Mouse (Mus musculus) bone marrow macrophage, adult 2 months (primary cell): ENCODE measurements around the gene Tom1. TPM values are rescaled to one million over a fixed set of nuclear protein-coding genes. Genes with fewer than 3 reads are reported as not detected.

Experiments
- H3K27ac ChIP-seq: 2 replicates; pipeline ENCODE4 v1.5.1; 2012; ENCODE audit warnings: low read depth, low read length; ENCODE audit not compliant: insufficient read depth
- H3K4me1 ChIP-seq: 2 replicates; pipeline ENCODE4 v1.6.1; 2012; ENCODE audit warnings: low read length; ENCODE audit not compliant: control insufficient read depth, insufficient read depth
- H3K4me3 ChIP-seq: 2 replicates; pipeline ENCODE4 v1.5.1; 2012; ENCODE audit warnings: mild to moderate bottlenecking, low read length, moderate library complexity; ENCODE audit not compliant: insufficient read depth
- CTCF ChIP-seq: IDR thresholded peaks from 2 replicates; pipeline ENCODE4 v1.5.1; 2012; ENCODE audit warnings: low read depth, mild to moderate bottlenecking, low read length, moderate library complexity
- POLR2A ChIP-seq: IDR thresholded peaks from 2 replicates; pipeline ENCODE4 v1.6.1; 2012; ENCODE audit warnings: mild to moderate bottlenecking, low read depth, low read length, borderline replicate concordance
- polyA plus RNA-seq: library from polyadenylated mRNA; stranded (reverse); fragments of >200 nt; gene quantifications from 2 replicates; pipeline ENCODE4 v1.2.4, GENCODE M21; 2012; ENCODE audit not compliant: missing spikeins, insufficient read depth, insufficient read length

Gene Tom1
- polyA plus RNA-seq, 1 experiment, result 44.6 TPM

- TF ChIP-seq POLR2A, result no peak
- no peak for TF ChIP-seq CTCF
- peaks cover 4% of the 10 kb centered on the region for H3K4me1 ChIP-seq
- peak within 1 kb of the TSS; percentile 78 for H3K4me3 ChIP-seq
- H3K27ac ChIP-seq, result peak within 1 kb of the TSS; percentile 61
Measured at GRCm38 (mm10) chr8:75109236-75109967, 75.9 kb downstream of the Tom1 start, which contains the start of gene Mcm5. TSS of gene Mcm5 (plus strand) at chr8:75109569.

- peak overlapping the region; percentile 78 for H3K4me3 ChIP-seq
- peaks cover 4% of the 10 kb centered on the region; the same call in 1 of the 2 replicates for H3K4me1 ChIP-seq
- no peak overlapping the region for H3K27ac ChIP-seq
- TF ChIP-seq CTCF (no peak), POLR2A (no peak)
Measured at GRCm38 (mm10) chr8:75110093-75110492, 76.6 kb downstream of the Tom1 start.

GRCm38 (mm10) chr8:75118505-75118904 is 85.0 kb downstream of the Tom1 start:
- TF ChIP-seq POLR2A, result no peak
- no peak for TF ChIP-seq CTCF
- no peak overlapping the region for H3K27ac ChIP-seq
- no peak overlapping the region for H3K4me3 ChIP-seq
- H3K4me1 ChIP-seq, result no peaks in the 10 kb centered on the region

DNA sequence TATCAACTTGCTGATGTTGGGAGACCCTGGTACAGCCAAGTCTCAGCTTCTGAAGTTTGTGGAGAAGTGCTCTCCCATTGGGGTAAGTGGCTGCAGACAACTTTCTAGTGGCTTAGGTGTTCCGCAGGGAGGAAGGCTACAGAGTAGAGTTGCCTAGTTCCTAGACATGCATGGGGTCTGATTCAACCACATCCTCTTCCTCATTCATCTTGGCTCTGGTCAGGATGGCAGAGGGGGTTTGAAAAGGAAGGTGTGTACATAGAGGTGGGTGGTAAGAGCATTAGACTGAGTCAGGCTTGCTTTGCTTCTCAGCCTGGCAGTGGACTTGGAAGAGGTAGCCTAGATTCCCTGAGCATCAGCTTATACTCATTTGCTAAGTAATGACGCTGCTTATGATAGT is 85.8 kb downstream of the Tom1 start:
- H3K4me1 ChIP-seq, result no peaks in the 10 kb centered on the region
- no peak overlapping the region for H3K4me3 ChIP-seq
- no peak overlapping the region for H3K27ac ChIP-seq
- no peak for TF ChIP-seq CTCF
- TF ChIP-seq POLR2A, result no peak

Other genes with a start within 250 kb of the Tom1 start
- gene Isx, start 160.5 kb upstream of the Tom1 start, polyA plus RNA-seq, result not detected in 2 replicates
- 21.9 and 24.1 TPM in 2 replicates for gene Hmgxb4, start 40.3 kb upstream of the Tom1 start, polyA plus RNA-seq
- 346 and 386 TPM in 2 replicates for gene Hmox1, start 59.9 kb downstream of the Tom1 start, polyA plus RNA-seq
- 27.5 and 28.1 TPM in 2 replicates for gene Mcm5, start 75.9 kb downstream of the Tom1 start, polyA plus RNA-seq
- gene Rasd2, start 180.2 kb downstream of the Tom1 start, polyA plus RNA-seq, result not detected in 2 replicates